In genomic region chr6:141774476-141774875, GRCm38 (mm10) we compare ENCODE assay signal across 23 mouse cellular contexts. TPM values are rescaled to one million over a fixed set of nuclear protein-coding genes. Genes with fewer than 3 reads are reported as not detected.
"Had no signal": no experiment of that assay in that cellular context is flagged by ENCODE, and none has a peak within 500 bp of the region (broad histone marks: within the 10 kb centered on the region; RNA-seq: fewer than 3 reads in every experiment).

No protein-coding gene starts in this region.

- H3K27ac ChIP-seq: limb, embryonic 12.5 days; liver, embryonic 14.5 days; midbrain, embryonic 15.5 days; neural tube, embryonic 13.5 days had no signal

- H3K9ac ChIP-seq: limb, embryonic 12.5 days; liver, embryonic 14.5 days; midbrain, embryonic 15.5 days; neural tube, embryonic 13.5 days had no signal

- H3K4me2 ChIP-seq: limb, embryonic 12.5 days; midbrain, embryonic 11.5 days; midbrain, embryonic 15.5 days; neural tube, embryonic 13.5 days had no signal

- H3K4me3 ChIP-seq: limb, embryonic 12.5 days; midbrain, embryonic 15.5 days; neural tube, embryonic 13.5 days had no signal

- H3K36me3 ChIP-seq: limb, embryonic 12.5 days; midbrain, embryonic 15.5 days; neural tube, embryonic 13.5 days had no signal

- H3K4me1 ChIP-seq: limb, embryonic 12.5 days; midbrain, embryonic 15.5 days; neural tube, embryonic 13.5 days had no signal

- ATAC-seq: intestine, embryonic 16.5 days; lung, postnatal 0 days; midbrain, embryonic 15.5 days had no signal

- H3K27me3 ChIP-seq: limb, embryonic 12.5 days; midbrain, embryonic 15.5 days; neural tube, embryonic 13.5 days had no signal

- DNase-seq: kidney, adult 8-10 months; kidney, postnatal 10 days; liver; lung, adult 2 months; lung, postnatal 36 days; retina, postnatal 1 day; right cerebral cortex, postnatal 4 days; spleen, adult 18-20 months; thymus, adult 18-20 months; thymus, postnatal 14 days had no signal

- H3K9me3 ChIP-seq: limb, embryonic 12.5 days; midbrain, embryonic 15.5 days; neural tube, embryonic 13.5 days had no signal

RNA-seq across cellular contexts. Expression of gene Gm5724, which starts 0.9 kb away (rescaled TPM):
- total RNA-seq: layer of hippocampus, postnatal 14 days; left cerebral cortex, adult 18-20 months; left cerebral cortex, postnatal 14 days; megakaryocyte, adult 5-6 weeks had no signal
- polyA plus RNA-seq: intestine, embryonic 16.5 days; large intestine, adult 2 months; limb, embryonic 12.5 days; liver, embryonic 14.5 days; lung, adult 2 months; lung, postnatal 0 days; midbrain, embryonic 11.5 days; midbrain, embryonic 15.5 days; neural tube, embryonic 13.5 days; stomach, embryonic 14.5 days had no signal
